Mouse (Mus musculus): ENCODE results near the gene Ccdc188.
A peak's percentile ranks its signal among the peaks of the same experiment; 100 is the strongest.

DNA sequence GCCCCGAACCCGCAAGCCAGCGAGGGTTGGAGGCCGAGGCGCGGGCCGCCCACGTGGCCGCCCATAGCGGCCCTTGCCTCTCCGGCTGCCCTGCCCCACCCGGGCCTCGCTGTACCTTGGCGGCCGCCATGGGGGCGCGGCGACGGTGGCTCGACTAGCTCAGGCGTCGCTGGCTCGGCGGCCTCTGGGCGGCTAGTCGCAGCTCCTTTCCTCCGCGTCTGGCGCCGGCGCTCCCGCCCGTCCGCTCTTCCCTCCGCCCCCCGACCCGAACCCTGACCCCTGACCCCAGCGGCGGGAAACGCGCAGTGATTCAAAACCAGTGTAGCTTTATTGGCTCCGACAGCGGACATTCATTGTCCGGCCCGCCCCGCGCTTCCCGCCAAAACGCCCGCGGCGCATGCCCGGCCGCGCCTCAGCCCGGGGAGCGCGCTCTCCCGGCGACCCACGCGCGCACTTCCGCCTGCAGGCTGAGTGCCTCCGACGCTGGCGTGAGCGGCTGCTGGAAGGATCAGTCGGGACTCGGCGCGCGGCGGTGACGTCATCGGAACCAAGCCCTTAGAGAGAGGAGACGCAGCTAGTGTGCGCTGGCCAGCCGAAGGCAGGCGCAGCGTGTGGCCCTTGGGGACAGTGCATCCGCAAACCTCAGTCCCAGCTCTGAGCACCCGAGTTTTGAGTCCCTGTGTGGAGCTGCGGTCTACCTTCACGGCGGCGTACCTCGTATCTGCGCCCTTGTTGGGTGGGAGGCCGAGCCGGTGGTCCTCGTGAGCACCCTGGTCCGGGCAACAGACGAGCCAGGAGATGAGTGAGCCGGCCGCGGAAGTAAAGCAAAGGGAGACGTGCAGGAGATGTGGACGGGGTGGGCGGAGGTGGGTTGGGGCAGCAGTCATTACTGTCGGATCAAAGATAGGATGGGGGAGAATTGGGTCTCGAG is 31.0 kb downstream of the Ccdc188 start, which contains the start of the genes Trmt2a and Ranbp1:
- TF ChIP-seq HCFC1 (IDR thresholded peaks at IDR 0.05; ENCODE audit: borderline replicate concordance, insufficient read depth, low read length) (peak; percentile 81), CHD2 (IDR thresholded peaks at IDR 0.05; ENCODE audit: low read depth, low read length) (0 out of 2 replicates have a peak, but pooled peaks have one; percentile 50), MAFK (IDR thresholded peaks at IDR 0.05; ENCODE audit: insufficient read depth, low read depth, low read length) (no peak), ZNF384 (IDR thresholded peaks at IDR 0.05; ENCODE audit: low read depth, low read length) (peak; percentile 80; the same call in 1 of the 2 replicates), ZC3H11A (IDR thresholded peaks at IDR 0.05; ENCODE audit: borderline replicate concordance, low read depth, low read length) (no peak)
